Mouse (Mus musculus): ENCODE measurements around the gene Dhx16.

The Dhx16 gene

GRCm38 (mm10) chr17:35859835-35860234, 19.8 kb upstream of the Dhx16 start:
- no peak for DNase-seq (ENCODE audit: low read depth, low spot score)

GRCm38 (mm10) chr17:35860831-35861197, 18.8 kb upstream of the Dhx16 start:
- no peak for DNase-seq (ENCODE audit: low read depth, low spot score)

GRCm38 (mm10) chr17:35861198-35861857, 18.3 kb upstream of the Dhx16 start, which contains the start of gene Nrm:
Nrm (plus strand) TSS chr17:35861318.
- peak; percentile 91 for DNase-seq (ENCODE audit: low read depth, low spot score)

GRCm38 (mm10) chr17:35864832-35865353, 14.7 kb upstream of the Dhx16 start:
- DNase-seq (ENCODE audit: low read depth, low spot score): no peak

GRCm38 (mm10) chr17:35865481-35866280, 13.9 kb upstream of the Dhx16 start, which contains the start of gene Ppp1r18:
Ppp1r18 (plus strand) TSS chr17:35865593.
- peak; percentile 80 for DNase-seq (ENCODE audit: low read depth, low spot score)

GRCm38 (mm10) chr17:35866281-35866831, 13.3 kb upstream of the Dhx16 start:
- DNase-seq (ENCODE audit: low read depth, low spot score): peak; percentile 78

- peak; percentile 83 for DNase-seq (ENCODE audit: low read depth, low spot score)
Observed at GRCm38 (mm10) chr17:35866911-35867890, 12.4 kb upstream of the Dhx16 start.

GRCm38 (mm10) chr17:35868165-35868820, 11.3 kb upstream of the Dhx16 start:
- peak; percentile 76 for DNase-seq (ENCODE audit: low read depth, low spot score)

- no peak for DNase-seq (ENCODE audit: low read depth, low spot score)
Observed at GRCm38 (mm10) chr17:35868961-35869345, 10.7 kb upstream of the Dhx16 start.

GRCm38 (mm10) chr17:35869346-35870067, 10.1 kb upstream of the Dhx16 start:
- DNase-seq (ENCODE audit: low read depth, low spot score): peak; percentile 78

- DNase-seq (ENCODE audit: low read depth, low spot score): peak; percentile 78
Observed at GRCm38 (mm10) chr17:35870151-35870883, 9.3 kb upstream of the Dhx16 start.

GRCm38 (mm10) chr17:35870884-35871696, 8.5 kb upstream of the Dhx16 start:
- peak; percentile 62 for DNase-seq (ENCODE audit: low read depth, low spot score)

- peak; percentile 80 for DNase-seq (ENCODE audit: low read depth, low spot score)
Observed at GRCm38 (mm10) chr17:35873774-35874519, 5.7 kb upstream of the Dhx16 start.

- DNase-seq (ENCODE audit: low read depth, low spot score): no peak
Observed at GRCm38 (mm10) chr17:35874721-35875120, 4.9 kb upstream of the Dhx16 start.

GRCm38 (mm10) chr17:35882924-35883323, 3.3 kb downstream of the Dhx16 start:
- no peak for DNase-seq (ENCODE audit: low read depth, low spot score)

- no peak for DNase-seq (ENCODE audit: low read depth, low spot score)
Observed at GRCm38 (mm10) chr17:35883777-35884176, 4.2 kb downstream of the Dhx16 start.

- no peak for DNase-seq (ENCODE audit: low read depth, low spot score)
Observed at GRCm38 (mm10) chr17:35887725-35888124, 8.1 kb downstream of the Dhx16 start.
